Mouse (Mus musculus) embryonic facial prominence, embryonic 15.5 days (tissue): Measurements from ENCODE around the gene Ttc41. TPM values are rescaled to one million over a fixed set of nuclear protein-coding genes. Genes with fewer than 3 reads are reported as not detected.
"Not testable (repeated sequence)": the region's sequence is repeated elsewhere in the genome, so short reads cannot be mapped to it uniquely, and the experiment has no call there.

Experiments used
- ATAC-seq: fragments of 200-750 bp; cut with Nextera tagmentation; 2 replicates; pipeline ENCODE4 v1.8.0; 2017; ENCODE audit warnings: low read depth, moderate TSS enrichment; ENCODE audit not compliant: insufficient number of reproducible peaks, low FRiP score, low TSS enrichment
- H3K27ac ChIP-seq: fragments of 300-500 bp; sonication (generic); replicated peaks from 2 replicates; pipeline ENCODE4 v1.5.1; 2015; ENCODE audit warnings: mild to moderate bottlenecking, inconsistent platforms
- H3K27me3 ChIP-seq: fragments of 300-500 bp; sonication (generic); 2 replicates; pipeline ENCODE4 v1.6.1; 2015; ENCODE audit warnings: inconsistent platforms
- H3K36me3 ChIP-seq: fragments of 300-500 bp; sonication (generic); 2 replicates; pipeline ENCODE4 v1.6.1; 2015; ENCODE audit warnings: mild to moderate bottlenecking, inconsistent platforms
- H3K4me1 ChIP-seq: fragments of 300-500 bp; sonication (generic); 2 replicates; pipeline ENCODE4 v1.6.1; 2015; ENCODE audit warnings: inconsistent platforms
- H3K4me2 ChIP-seq: fragments of 300-500 bp; sonication (generic); replicated peaks from 2 replicates; pipeline ENCODE4 v1.6.1; 2015; ENCODE audit warnings: mild to moderate bottlenecking, inconsistent platforms
- H3K4me3 ChIP-seq: fragments of 300-500 bp; sonication (generic); replicated peaks from 2 replicates; pipeline ENCODE4 v1.5.1; 2015; ENCODE audit warnings: mild to moderate bottlenecking, inconsistent platforms
- H3K9ac ChIP-seq: fragments of 300-500 bp; sonication (generic); 2 replicates; pipeline ENCODE4 v1.6.1; 2015; ENCODE audit warnings: inconsistent platforms
- H3K9me3 ChIP-seq: fragments of 300-500 bp; sonication (generic); replicated peaks from 2 replicates; pipeline ENCODE4 v1.6.1; 2016; ENCODE audit warnings: inconsistent platforms
- WGBS: fragments of 180-500 bp; shearing (Covaris S2); methylation state at CpG from one replicate; pipeline ENCODE4 v1.1.7; 2015; 5-methylcytosine and 5-hydroxymethylcytosine counted together
- polyA plus RNA-seq: library from polyadenylated mRNA; unstranded; fragments of >200 nt; fragmentation: Nextera tagmentation; extraction: Ambion mirVana; gene quantifications from 2 replicates; pipeline ENCODE4 v1.2.1, GENCODE M21; 2015

The Ttc41 gene
- 1.00 and 1.3 TPM in 2 replicates for polyA plus RNA-seq

DNA sequence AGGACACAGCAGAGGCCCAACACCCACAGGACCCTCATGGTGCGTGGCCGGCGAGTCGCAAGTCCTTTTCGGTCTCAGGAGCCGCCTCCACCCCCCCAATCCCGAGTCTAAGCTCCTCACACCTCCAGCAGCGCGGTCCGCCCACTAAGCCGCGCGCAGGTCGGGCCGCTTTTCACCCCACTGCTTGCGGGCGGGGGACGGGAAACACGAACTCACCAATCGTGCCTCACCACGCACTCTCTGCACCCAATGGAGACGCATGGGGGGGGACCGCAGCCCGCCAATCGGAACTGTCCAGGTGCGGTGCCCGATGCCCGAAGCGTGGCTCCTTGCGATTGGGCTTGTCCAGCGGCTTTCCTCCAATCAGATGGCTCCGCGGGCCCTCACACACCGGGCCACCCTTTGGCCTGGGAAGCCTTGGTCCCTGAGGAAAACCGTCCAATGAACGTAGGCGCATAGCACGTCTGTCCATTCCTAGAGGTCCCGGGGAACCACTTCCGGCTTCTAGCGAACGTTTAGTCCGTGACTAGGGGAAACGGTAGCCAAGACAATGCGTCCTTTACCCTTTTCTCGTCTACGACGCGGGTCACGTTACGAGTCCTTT lies at the start of gene Ttc41, which contains the start of gene Hsp90b1:
Gene Ttc41 (plus strand): TSS at position 494 of the 604 bp plus-strand sequence.
Gene Hsp90b1 (minus strand): TSS at position 192 of the 604 bp plus-strand sequence.
- Histone ChIP-seq H3K9ac (peak within 1 kb of the TSS; percentile 92), H3K4me1 (peaks cover 40% of the 10 kb centered on the region), H3K4me2 (peak within 1 kb of the TSS; percentile 73), H3K4me3 (peak within 1 kb of the TSS; percentile 94), H3K9me3 (no peaks in the 10 kb centered on the region), H3K27ac (peak within 1 kb of the TSS; percentile 96), H3K36me3 (peaks cover 24% of the 10 kb centered on the region), H3K27me3 (no peaks in the 10 kb centered on the region)
- ATAC-seq, result peak; percentile 97
- WGBS, result under 1% methylated on average over 51 of the region's 51 CpGs

DNA sequence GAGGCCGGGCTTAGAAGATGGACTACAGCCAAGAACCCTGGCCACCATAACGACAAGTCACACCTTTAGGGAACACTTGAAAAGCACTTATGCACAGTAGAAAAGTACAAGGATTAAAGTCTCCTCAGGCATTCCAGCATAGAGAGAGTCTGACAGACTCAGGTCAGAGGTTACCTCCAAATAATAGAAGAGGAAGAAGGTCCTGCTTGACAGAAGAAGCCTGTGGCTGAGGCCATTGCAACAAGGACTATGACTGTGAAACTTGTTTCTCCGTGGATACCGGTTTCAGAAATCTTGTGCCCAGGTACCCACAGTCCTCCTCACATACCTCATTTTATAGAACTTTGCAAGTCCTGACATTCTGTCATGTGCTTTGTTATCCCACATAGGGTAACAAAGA lies 35.1 kb upstream of the Ttc41 start:
- H3K4me1 ChIP-seq, ATAC-seq: not testable (repeated sequence)
- 88% methylated on average over 4 of the region's 4 CpGs for WGBS

DNA sequence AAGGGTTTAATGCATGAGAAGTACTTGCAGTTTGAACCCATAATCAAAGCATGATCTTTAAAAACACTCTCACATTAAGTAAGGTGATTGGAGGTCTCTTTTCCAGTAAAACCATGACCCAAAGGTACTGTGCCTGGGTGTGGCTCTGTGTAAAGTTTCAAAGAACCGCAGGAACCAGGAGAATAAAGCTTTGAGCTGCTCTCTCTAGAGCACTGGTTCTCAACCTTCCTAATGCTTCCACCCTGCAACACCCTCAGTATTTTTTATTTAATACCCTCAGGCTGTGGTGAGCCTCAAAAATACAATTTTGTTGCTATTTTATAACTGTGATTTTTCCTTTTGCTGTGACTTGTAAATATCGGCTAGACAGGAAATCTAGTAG lies 20.8 kb upstream of the Ttc41 start:
- H3K9ac ChIP-seq, H3K4me1 ChIP-seq, H3K9me3 ChIP-seq, H3K36me3 ChIP-seq, ATAC-seq, H3K27me3 ChIP-seq: not testable (repeated sequence)
- Histone ChIP-seq H3K27ac (0 out of 2 replicates have a peak overlapping the region, but pooled peaks have one; percentile 89), H3K4me3 (peak overlapping the region; percentile 72), H3K4me2 (peak overlapping the region; percentile 65)
- WGBS, result 29% methylated on average over 2 of the region's 2 CpGs

More for the DNA sequence above, 35.1 kb upstream of the Ttc41 start:
- not testable (repeated sequence) for H3K27me3 ChIP-seq, H3K4me3 ChIP-seq, H3K9ac ChIP-seq, H3K27ac ChIP-seq, H3K4me2 ChIP-seq, H3K9me3 ChIP-seq, H3K36me3 ChIP-seq

DNA sequence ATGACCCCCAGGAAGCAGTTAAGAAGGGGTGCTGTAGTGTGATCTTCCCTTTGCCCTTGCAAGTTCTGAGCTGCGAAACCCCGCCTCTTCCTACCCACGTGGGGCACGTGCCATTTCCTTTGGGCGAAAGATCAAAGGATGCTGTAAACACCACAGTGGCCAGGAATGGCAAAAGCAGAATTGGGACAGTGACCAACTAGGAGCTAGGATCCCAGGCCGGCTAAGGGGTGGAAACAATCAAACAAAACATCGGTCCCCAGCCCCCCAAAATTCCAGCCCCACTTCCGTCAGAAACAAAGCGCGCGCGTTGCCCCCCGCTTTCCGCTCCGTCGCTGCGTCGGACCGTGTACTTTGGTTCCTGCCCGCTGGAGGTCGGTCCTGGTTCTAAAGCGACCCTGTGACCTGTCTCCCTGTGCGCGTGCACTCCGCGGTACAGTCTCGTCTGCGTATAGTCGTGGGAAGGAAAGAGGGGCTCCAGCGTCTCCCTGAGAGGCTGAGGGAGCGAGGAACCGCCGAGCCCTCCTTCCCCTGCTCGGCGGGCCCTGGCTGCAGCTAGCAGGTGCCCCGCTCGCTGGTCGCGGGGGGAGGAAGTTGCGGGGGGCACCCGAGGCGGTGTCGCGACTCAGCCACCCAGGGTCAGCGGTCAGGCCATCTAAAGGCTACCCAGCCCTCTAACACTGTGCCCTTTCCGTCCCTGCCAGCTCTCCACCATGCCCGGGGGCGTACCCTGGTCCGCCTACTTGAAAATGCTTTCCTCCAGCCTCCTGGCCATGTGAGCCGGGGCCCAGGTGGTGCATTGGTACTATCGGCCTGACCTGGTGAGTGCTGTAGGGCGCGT lies 20.2 kb upstream of the Ttc41 start:
- H3K27ac ChIP-seq, result peak overlapping the region; percentile 89
- H3K4me2 ChIP-seq, result peak overlapping the region; percentile 65
- ATAC-seq, result peak; percentile 88
- peak overlapping the region; percentile 72 for H3K4me3 ChIP-seq
- H3K9ac ChIP-seq, result peak overlapping the region; percentile 63
- H3K4me1 ChIP-seq, H3K9me3 ChIP-seq, H3K36me3 ChIP-seq, H3K27me3 ChIP-seq: not testable (repeated sequence)
- under 1% methylated on average over 53 of the region's 53 CpGs for WGBS

DNA sequence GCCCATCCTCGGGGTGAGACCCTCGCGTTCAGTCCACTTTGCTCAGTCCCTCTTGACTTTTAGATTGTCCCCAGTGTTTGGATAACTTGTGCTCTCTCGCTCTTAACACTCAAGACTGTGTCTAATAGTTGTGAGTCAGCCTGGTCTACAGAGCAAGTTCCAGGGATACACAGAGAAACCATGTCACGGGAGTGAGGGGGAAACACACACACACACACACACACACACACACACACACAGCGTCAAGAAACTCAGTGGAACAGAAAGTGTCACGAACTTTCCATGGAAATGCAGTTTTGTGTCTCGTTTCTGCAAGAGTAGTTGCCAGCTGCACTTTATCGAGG lies 19.6 kb upstream of the Ttc41 start:
- Histone ChIP-seq H3K9ac (peak overlapping the region; percentile 63; the same call in 1 of the 2 replicates), H3K36me3 (peaks cover 12% of the 10 kb centered on the region), H3K4me2 (peak overlapping the region; percentile 65), H3K4me3 (peak overlapping the region; percentile 72)
- not testable (repeated sequence) for H3K27ac ChIP-seq, H3K27me3 ChIP-seq, H3K9me3 ChIP-seq, ATAC-seq, H3K4me1 ChIP-seq
- WGBS, result 21% methylated on average over 9 of the region's 9 CpGs

DNA sequence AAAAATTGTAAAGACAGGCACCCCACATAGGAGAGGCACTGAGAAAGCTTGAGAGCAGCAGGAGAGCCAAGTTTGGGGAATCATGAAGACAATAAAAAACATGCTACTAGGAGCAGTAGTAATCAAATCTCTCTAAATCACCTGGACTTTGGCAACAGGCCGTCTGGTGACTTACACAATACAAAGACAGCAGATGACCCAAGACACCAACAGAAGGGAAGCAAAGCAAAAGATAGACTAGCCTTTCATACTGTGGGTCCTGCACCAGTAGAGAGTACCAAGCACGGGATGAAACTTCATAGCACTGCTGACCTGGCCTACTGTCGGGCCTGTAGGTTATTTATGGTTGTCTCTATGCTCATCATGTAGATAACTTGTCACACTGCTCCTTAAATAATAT lies 5.4 kb upstream of the Ttc41 start:
- Histone ChIP-seq H3K27me3 (no peaks in the 10 kb centered on the region), H3K4me3 (no peak overlapping the region), H3K4me1 (peaks cover 45% of the 10 kb centered on the region), H3K27ac (no peak overlapping the region), H3K36me3 (peaks cover 61% of the 10 kb centered on the region), H3K9ac (no peak overlapping the region), H3K4me2 (no peak overlapping the region), H3K9me3 (no peaks in the 10 kb centered on the region)
- no peak for ATAC-seq
- WGBS, result 73% methylated on average over 3 of the region's 3 CpGs

DNA sequence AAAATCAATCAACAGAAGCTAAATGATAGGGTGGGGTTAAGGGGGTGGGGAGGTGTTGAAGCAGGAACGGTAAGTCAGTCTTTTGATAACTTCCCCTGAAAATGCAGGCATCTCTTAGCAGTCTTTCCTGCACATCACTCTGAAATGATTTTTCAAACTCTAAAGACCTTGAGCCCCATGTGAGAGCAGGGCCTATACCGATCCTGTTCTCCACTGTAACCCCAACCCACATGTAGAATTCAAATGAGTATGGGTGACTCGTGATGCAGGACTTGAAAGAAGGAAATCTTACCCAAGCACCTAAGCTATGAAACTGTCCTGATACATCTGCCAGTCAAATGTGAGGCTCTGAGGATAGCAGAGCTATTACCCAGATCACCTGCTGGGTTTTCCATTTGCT lies 4.6 kb upstream of the Ttc41 start:
- ATAC-seq, result no peak
- 50% methylated on average over 3 of the region's 3 CpGs for WGBS
- H3K4me3 ChIP-seq, result no peak overlapping the region; the same call in 1 of the 2 replicates
- H3K4me2 ChIP-seq, result no peak overlapping the region
- H3K36me3 ChIP-seq, result peaks cover 54% of the 10 kb centered on the region
- no peak overlapping the region for H3K27ac ChIP-seq
- no peak overlapping the region for H3K9ac ChIP-seq
- H3K9me3 ChIP-seq, result no peaks in the 10 kb centered on the region
- H3K4me1 ChIP-seq, result peaks cover 45% of the 10 kb centered on the region
- H3K27me3 ChIP-seq, result no peaks in the 10 kb centered on the region

DNA sequence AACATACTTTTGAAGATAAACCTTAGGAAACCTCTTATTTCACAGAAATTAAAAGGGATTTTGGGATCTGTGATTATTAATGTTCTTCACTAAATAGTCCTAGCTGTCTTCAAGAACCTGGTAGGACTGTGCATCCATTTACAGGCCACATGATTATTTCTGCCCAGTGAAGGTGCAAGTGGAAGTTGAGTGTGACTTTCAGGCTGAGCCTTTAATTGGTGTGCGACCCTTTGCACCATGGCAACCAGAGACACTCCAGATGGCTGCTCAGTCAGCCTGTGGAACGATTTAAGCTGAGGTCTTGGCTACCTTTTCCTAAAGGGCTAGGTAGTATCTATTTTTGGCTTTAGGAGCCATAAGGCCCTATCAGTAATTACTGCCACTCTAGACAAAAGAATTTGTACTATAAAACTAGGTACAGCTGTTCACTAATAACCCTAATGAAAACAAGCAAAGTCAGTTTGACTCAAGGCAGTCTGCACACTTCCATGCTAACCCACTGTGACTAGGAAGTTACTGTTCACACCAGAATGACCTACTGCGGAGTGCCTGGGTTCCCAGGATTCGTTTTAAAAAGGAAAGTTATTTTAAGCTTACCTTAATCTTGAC lies 3.2 kb upstream of the Ttc41 start:
- Histone ChIP-seq H3K9ac (no peak overlapping the region), H3K4me3 (peak overlapping the region; percentile 94; the same call in 1 of the 2 replicates), H3K9me3 (no peaks in the 10 kb centered on the region), H3K4me2 (peak overlapping the region; percentile 73), H3K27me3 (no peaks in the 10 kb centered on the region), H3K4me1 (peaks cover 50% of the 10 kb centered on the region), H3K36me3 (peaks cover 51% of the 10 kb centered on the region), H3K27ac (no peak overlapping the region)
- 43% methylated on average over 4 of the region's 4 CpGs for WGBS
- no peak for ATAC-seq

DNA sequence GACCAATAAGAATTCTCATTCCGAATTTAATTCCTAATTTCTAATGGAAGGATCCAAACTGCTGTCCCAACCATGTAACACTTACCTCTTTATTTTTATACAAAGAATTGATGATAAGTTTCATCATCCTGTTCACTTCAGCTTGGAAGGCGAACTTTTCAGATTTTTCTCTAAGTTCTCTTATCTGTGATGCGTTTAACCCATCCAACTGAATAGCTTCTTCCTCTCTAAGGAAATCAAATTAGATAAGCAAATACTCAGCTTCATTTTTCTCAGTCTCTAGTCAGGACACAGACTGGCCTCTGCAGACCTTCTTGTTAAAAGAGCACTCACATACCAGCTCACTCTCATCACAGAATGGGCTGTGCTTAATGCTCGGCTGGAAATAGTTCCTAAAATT lies 2.2 kb upstream of the Ttc41 start:
- ATAC-seq, result no peak
- 0 out of 2 replicates have a peak overlapping the region, but pooled peaks have one; percentile 92 for H3K9ac ChIP-seq
- H3K36me3 ChIP-seq, result peaks cover 43% of the 10 kb centered on the region
- H3K4me1 ChIP-seq, result peaks cover 50% of the 10 kb centered on the region
- peak overlapping the region; percentile 94 for H3K4me3 ChIP-seq
- H3K4me2 ChIP-seq, result peak overlapping the region; percentile 73
- H3K9me3 ChIP-seq, result no peaks in the 10 kb centered on the region
- WGBS, result 56% methylated on average over 4 of the region's 4 CpGs
- H3K27me3 ChIP-seq, result no peaks in the 10 kb centered on the region
- no peak overlapping the region for H3K27ac ChIP-seq

DNA sequence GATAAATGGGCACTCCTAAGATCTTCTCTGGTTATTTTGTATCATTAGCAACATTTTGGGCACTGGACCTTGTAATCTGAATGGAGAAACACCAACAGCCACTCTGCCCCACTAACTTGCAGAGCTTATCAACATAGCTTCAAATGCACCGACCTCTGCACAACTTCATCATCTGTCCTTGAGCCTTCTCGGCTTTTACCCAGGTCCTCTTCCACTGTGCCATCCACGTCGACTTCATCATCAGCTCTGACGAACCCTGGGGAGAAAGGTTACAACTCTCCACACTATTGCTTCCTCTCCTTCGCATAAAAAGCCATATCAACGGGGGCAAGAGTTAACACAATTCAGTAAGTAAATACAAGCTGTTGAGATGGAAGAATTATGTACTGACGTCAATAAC lies 1.5 kb upstream of the Ttc41 start:
- H3K9me3 ChIP-seq, result no peaks in the 10 kb centered on the region
- H3K36me3 ChIP-seq, result peaks cover 37% of the 10 kb centered on the region
- ATAC-seq, result no peak
- H3K4me3 ChIP-seq, result peak overlapping the region; percentile 94
- H3K9ac ChIP-seq, result peak overlapping the region; percentile 92
- no peak overlapping the region for H3K27ac ChIP-seq
- peak overlapping the region; percentile 73 for H3K4me2 ChIP-seq
- peaks cover 50% of the 10 kb centered on the region for H3K4me1 ChIP-seq
- no peaks in the 10 kb centered on the region for H3K27me3 ChIP-seq
- WGBS, result 6% methylated on average over 8 of the region's 8 CpGs

DNA sequence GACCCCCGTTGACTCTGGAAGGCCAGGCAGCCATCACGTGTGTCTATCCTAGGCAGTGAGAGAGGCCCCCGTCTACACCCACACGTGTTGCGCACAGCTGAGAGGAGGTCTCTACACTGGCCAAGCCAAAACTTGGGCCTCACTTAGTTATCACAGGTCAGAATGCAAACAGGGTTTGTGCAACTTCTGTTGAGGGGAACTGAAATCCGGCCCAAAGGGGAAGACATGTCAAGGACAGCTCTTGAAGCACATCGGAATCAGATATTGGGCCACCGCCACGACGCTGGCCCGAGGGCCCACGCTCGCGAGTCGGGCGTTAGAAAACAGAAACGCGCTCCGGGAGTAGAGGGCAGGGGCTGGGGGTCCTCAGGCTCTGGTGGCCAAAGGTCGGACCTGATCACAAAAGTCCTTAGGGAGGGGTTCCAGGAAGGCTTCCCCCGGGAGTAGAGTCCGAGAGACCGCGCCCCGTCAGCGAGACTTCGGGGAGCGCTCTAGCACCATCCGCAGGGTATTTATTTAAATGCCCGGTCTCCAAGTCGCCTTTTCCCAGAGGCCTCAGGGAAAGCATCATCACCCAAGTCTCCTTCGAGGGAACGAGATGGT lies 921 bp upstream of the Ttc41 start:
- peak overlapping the region; percentile 73 for H3K4me2 ChIP-seq
- peak overlapping the region; percentile 94 for H3K4me3 ChIP-seq
- peak overlapping the region; percentile 96 for H3K27ac ChIP-seq
- no peaks in the 10 kb centered on the region for H3K27me3 ChIP-seq
- no peaks in the 10 kb centered on the region for H3K9me3 ChIP-seq
- peaks cover 32% of the 10 kb centered on the region for H3K36me3 ChIP-seq
- peak overlapping the region; percentile 92 for H3K9ac ChIP-seq
- H3K4me1 ChIP-seq, result peaks cover 45% of the 10 kb centered on the region
- WGBS, result 0% methylated on average over 33 of the region's 33 CpGs
- no peak for ATAC-seq
